Mouse (Mus musculus): ENCODE results near the gene Btbd8. TPM values are rescaled to one million over a fixed set of nuclear protein-coding genes. Genes with fewer than 3 reads are reported as not detected.

Btbd8 gene
- total RNA-seq, 2 experiments from 2014 or later, result 175 to 179 TPM

- DNase-seq (ENCODE audit: low spot score in 2 of 2), result peak in 1 of 2 experiments; percentile 50
Observed at GRCm38 (mm10) chr5:107513583-107513982, 75.8 kb downstream of the Btbd8 start.

GRCm38 (mm10) chr5:107515453-107515852 is 77.7 kb downstream of the Btbd8 start:
- DNase-seq (ENCODE audit: low spot score in 2 of 2), result no peak

- DNase-seq (ENCODE audit: low spot score in 2 of 2), result no peak
Observed at GRCm38 (mm10) chr5:107516087-107516486, 78.3 kb downstream of the Btbd8 start.

GRCm38 (mm10) chr5:107518602-107519001 is 80.8 kb downstream of the Btbd8 start:
- no peak for DNase-seq (ENCODE audit: low spot score in 2 of 2)

GRCm38 (mm10) chr5:107521386-107521785 is 83.6 kb downstream of the Btbd8 start:
- DNase-seq (ENCODE audit: low spot score in 2 of 2), result no peak

GRCm38 (mm10) chr5:107521897-107522296 is 84.1 kb downstream of the Btbd8 start:
- peak in 1 of 2 experiments; percentile 42 for DNase-seq (ENCODE audit: low spot score in 2 of 2)

GRCm38 (mm10) chr5:107524281-107524680 is 86.5 kb downstream of the Btbd8 start:
- peak; percentile 41 to 63 for DNase-seq (ENCODE audit: low spot score in 2 of 2)

- DNase-seq (ENCODE audit: low spot score in 2 of 2), result no peak
Observed at GRCm38 (mm10) chr5:107528856-107529255, 91.1 kb downstream of the Btbd8 start.

- no peak for DNase-seq (ENCODE audit: low spot score in 2 of 2)
Observed at GRCm38 (mm10) chr5:107533590-107533989, 95.8 kb downstream of the Btbd8 start.

- no peak for DNase-seq (ENCODE audit: low spot score in 2 of 2)
Observed at GRCm38 (mm10) chr5:107534581-107534980, 96.8 kb downstream of the Btbd8 start, which contains the start of gene 1700028K03Rik. Gene 1700028K03Rik (plus strand): TSS chr5:107534709.

GRCm38 (mm10) chr5:107541696-107542095 is 103.9 kb downstream of the Btbd8 start:
- DNase-seq (ENCODE audit: low spot score in 2 of 2), result no peak

- DNase-seq (ENCODE audit: low spot score in 2 of 2), result no peak
Observed at GRCm38 (mm10) chr5:107545927-107546326, 108.1 kb downstream of the Btbd8 start.

GRCm38 (mm10) chr5:107547955-107548354 is 110.2 kb downstream of the Btbd8 start:
- DNase-seq (ENCODE audit: low spot score in 2 of 2), result no peak

GRCm38 (mm10) chr5:107548444-107548843 is 110.6 kb downstream of the Btbd8 start:
- no peak for DNase-seq (ENCODE audit: low spot score in 2 of 2)

GRCm38 (mm10) chr5:107554336-107554735 is 116.5 kb downstream of the Btbd8 start:
- no peak for DNase-seq (ENCODE audit: low spot score in 2 of 2)

- no peak for DNase-seq (ENCODE audit: low spot score in 2 of 2)
Observed at GRCm38 (mm10) chr5:107556969-107557368, 119.2 kb downstream of the Btbd8 start.

Other genes starting within 250 kb of the Btbd8 start
- gene Tgfbr3, start 148.4 kb upstream of the Btbd8 start, total RNA-seq (2021), result 10 to 100 TPM; 12.2 to 13.4 TPM
- 10 to 100 TPM; 16.4 to 16.6 TPM for gene Brdt, start 106.8 kb upstream of the Btbd8 start, total RNA-seq (2021)
- 10 to 100 TPM; 81.1 to 96.0 TPM for gene Ephx4, start 35.3 kb upstream of the Btbd8 start, total RNA-seq (2021)
- under 1 TPM; 0.37 to 0.42 TPM for gene Lpcat2b, start 6.4 kb upstream of the Btbd8 start, total RNA-seq (2021)
- under 1 TPM; 0.14 to 0.35 TPM for gene Gm42669, start 69.6 kb downstream of the Btbd8 start, total RNA-seq (2021)
- gene 1700028K03Rik, start 96.7 kb downstream of the Btbd8 start, total RNA-seq (2021), result under 1 TPM; 0.53 to 0.66 TPM
- 10 to 100 TPM; 22.2 to 22.3 TPM for gene Rpap2, start 159.4 kb downstream of the Btbd8 start, total RNA-seq (2021)
- gene Glmn, start 159.9 kb downstream of the Btbd8 start, total RNA-seq (2021), result 10 to 100 TPM; 18.2 to 19.6 TPM

Measured in left cerebral cortex, adult 18-20 months (tissue).